Mouse (Mus musculus) heart, adult 2 months (tissue): ENCODE measurements around the gene Slc23a2.

Experiments used
- CTCF ChIP-seq: fragments of 200-600 bp; IDR thresholded peaks from 2 replicates; pipeline ENCODE4 v1.8.1; 2022; ENCODE audit warnings: antibody characterized with exemption, mild to moderate bottlenecking, moderate library complexity
- EP300 ChIP-seq: fragments of 200-500 bp; IDR thresholded peaks from 2 replicates; pipeline ENCODE4 v1.6.1; 2011; ENCODE audit warnings: low read depth, low read length, control low read depth; ENCODE audit not compliant: insufficient read depth

DNA sequence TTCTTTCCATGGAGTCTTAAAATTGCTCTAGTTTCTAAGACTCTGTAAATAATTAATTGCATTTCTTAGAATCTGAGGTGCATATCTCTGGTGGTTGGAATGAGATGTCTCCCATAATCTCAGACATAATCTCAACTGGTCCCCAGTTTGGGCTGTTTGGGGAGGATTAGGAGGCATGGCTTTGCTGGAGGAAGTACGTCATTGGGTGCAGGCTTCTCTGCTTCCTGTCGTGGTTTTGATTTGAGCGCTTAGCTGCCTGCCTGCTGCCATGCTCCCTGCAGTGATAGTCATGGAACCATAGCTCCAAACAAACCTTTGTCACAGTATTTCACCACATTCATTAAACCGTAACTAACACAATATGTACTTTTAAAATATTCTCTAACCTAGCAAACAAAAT is 53.2 kb downstream of the Slc23a2 start:
- TF ChIP-seq CTCF = no peak
- TF ChIP-seq EP300 = no peak
